Mouse (Mus musculus) spleen, postnatal 4 days (tissue): ENCODE measurements at regions not wholly inside any gene's neighbourhood (a gene's known extent, or its start where the extent isn't known, plus 50 kb on each side); places are given as distances from the start of the nearest gene placed in this dataset.

Source experiments
- DNase-seq, 2 experiments: peaks; one replicate each; pipeline ENCODE4 v3.0.0; 2022; ENCODE audit warnings: low spot score in 2 of 2

DNA sequence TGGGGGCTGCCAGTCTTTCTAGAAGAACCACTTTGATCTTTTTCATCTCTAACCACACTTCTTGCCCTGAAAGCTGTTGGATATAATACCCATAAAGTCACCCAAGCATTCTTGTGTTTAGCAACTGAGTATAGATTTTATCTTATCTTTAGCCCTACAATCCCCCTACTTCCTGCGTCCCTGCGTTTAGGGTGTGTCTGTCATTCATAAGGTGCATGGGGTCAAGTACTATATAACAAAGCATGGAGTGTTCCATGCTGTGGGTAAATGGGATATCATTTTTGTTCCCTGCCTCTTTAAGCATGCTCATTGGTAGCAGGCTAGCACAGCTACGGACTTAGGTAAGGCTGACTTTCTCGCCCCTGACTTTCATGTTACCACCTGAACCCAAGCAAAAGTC lies 122.5 kb upstream of the Twist2 start:
- no peak for DNase-seq

DNA sequence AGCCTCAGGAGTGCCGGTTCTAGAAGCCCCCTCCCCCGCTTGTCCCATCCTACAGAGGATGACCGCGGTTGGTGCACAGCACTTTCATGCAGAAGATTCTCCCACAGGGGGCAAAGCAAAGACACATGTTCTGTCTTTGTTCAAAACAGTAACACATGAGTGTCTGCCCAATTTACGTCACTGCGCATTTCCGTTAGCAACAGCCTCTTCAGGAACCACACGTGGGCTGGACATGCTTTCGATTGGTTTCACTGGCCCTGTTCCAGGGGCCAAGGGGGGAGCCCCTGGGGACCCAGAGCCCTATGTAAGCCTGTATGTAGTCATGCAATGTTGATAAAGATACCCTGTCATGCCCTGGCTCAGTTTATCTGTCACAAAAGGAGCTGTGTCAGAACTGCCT lies 116.2 kb upstream of the Twist2 start:
- DNase-seq = no peak

DNA sequence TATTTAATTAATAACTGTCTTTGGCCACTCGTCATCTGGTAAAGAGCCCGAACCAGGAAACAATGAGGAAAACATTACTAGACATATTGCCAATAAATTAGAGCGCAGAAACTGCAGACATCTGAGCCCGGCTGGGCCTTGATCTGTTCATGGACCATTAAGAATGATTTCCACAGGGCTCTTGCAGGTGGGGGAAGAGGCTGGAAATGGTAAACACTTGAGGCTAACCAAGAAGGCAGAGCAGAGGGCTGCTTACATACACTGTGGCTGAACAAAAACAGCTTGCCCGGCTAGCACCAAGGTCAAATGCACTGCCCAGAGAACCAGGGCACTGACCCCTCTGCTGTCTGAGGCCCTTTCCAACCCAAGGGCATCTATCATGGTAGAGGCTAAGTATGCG lies 115.5 kb upstream of the Twist2 start:
- DNase-seq = no peak

DNA sequence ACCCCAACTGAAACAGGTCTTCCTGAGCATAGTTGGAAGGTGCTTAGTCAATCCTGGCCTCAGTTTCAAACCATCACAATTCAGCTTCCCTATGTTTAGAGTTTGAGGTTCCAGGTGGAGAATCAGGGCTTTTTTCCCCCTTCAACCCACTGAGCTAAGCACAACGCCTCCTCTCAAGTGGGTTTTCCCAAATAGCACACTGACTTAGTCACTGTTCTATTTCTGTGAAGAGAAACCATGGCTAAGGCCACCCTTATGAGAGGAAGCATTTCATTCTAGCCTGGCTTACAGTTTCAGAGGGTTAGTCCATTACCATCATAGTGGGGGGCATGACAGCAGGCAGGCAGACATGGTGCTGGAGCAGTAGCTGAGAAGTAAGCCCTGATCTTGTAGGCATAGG lies 109.7 kb upstream of the Twist2 start:
- DNase-seq = no peak

DNA sequence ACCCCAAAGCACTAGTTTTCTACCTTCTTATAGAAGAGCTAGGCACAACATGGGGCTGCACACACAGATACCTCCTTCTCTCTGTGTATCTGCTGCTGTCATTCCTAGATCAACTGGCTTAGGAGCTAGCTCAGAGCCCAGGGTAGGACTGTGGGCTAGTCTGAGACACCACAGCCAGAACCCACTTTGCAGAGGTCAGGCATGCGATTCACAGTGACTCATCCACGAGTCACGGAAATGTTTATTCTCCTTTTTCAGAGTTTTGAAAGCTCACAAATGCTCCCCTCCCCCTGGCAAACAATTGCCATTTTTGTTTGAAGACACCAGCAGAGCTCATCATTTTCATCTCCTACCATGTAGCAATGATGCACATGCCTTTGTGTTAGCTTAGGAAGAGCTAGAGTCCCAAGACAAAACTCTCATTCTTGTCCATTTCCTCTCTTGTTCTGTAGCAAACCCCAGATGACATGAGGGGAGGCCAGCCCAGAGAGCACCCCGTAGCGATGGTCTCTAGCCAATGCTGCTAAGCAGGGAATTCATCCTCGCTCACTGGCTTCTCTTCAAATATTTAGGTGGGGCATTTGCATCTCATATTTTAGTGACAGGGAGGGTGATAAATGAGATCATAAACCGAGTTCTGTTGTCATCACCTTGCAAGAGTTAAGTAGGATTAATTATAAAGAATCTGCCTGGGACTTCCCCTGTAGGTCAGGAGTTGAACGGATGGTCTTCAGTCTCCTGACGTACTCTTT lies 108.4 kb upstream of the Twist2 start:
- DNase-seq = no peak

- no peak for DNase-seq
Observed at GRCm38 (mm10) chr1:91697053-91697452, 104.2 kb upstream of the Twist2 start.

GRCm38 (mm10) chr1:91701475-91701874 lies 99.8 kb upstream of the Twist2 start:
- no peak for DNase-seq

GRCm38 (mm10) chr1:91702021-91702420 lies 99.2 kb upstream of the Twist2 start:
- DNase-seq = no peak

DNA sequence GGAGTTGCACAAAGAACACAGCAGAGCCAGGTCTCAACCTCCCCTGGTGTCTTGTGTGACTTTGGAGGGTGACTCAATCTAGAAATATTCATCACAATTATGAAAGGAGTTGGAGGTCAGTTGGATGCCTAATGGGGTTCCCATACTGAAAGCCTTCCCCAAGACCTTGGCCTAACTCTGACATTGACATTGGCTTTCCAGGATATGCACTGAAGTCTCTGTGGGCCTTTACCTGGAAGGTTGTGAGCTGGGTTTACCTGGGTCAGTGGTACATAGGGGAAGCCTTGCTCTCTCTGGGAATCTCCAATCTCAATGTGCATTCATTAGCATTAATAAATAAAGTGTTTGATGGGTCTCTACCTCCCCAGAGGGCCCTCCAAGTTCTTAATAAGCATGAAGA lies 98.5 kb upstream of the Twist2 start:
- no peak for DNase-seq

DNA sequence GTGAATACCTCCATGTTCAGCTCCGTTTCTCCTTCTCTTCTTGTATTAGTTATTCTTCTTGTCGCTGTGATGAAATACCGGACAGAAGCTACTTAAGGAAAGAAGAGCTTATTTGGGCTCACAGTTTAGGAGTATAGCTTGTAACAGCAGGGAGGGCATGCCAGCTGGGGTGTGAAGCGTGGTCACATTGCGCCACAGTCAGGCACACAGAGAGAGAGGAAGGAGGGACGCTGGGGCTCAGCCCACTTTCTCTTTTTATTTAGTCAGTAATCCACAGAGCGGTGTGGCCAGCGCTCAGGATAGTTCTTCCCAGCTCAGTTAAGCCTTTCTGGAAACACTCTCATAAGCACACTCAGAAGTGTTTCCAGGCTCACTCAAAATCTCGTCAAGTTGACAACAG lies 95.8 kb upstream of the Twist2 start:
- DNase-seq = no peak

GRCm38 (mm10) chr1:91708550-91709243 lies 92.6 kb upstream of the Twist2 start:
- DNase-seq = no peak

DNA sequence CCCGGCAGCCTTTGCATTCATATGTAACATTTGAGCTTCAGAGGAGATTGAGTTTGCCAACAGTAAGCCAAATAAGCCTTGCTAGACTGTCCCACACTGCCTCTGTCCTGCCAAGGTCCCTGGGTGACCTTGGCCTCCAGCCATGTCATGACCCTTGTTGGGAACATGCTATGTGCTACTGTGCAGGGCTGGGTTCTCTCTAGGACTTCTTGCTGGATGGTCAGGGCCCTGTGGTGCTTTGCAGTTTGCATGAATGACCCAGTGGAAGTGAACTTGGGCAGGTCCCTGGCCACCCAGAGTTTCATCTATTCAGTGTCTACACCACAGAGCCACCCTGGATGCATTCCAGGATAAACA lies 92.0 kb upstream of the Twist2 start:
- DNase-seq = no peak

GRCm38 (mm10) chr1:91713131-91713530 lies 88.1 kb upstream of the Twist2 start:
- no peak for DNase-seq

DNA sequence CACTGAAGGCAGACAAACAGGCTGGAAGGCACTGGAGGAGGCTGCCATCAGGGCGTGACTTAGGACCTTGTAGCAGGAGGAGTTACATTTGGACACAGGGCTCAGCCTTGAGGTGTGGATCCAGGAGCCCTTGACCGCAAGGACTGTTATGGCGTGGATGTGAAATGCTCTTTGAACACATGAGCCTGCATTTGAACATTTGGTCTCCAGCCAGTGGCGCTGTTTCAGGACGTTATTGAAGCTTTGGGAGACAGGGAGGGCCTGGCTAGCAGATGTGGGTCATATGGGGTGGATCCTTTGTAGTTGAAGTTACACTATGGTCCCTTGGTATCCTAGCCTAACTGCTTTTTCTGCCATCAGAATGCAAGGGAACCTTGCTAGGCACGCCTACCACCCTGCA lies 87.0 kb upstream of the Twist2 start:
- DNase-seq = no peak

- DNase-seq = no peak
Observed at GRCm38 (mm10) chr1:91715341-91715740, 85.9 kb upstream of the Twist2 start.

GRCm38 (mm10) chr1:91715791-91716190 lies 85.5 kb upstream of the Twist2 start:
- no peak for DNase-seq

- DNase-seq = no peak
Observed at GRCm38 (mm10) chr1:91716836-91717235, 84.4 kb upstream of the Twist2 start.

GRCm38 (mm10) chr1:91717961-91718360 lies 83.3 kb upstream of the Twist2 start:
- DNase-seq = no peak

DNA sequence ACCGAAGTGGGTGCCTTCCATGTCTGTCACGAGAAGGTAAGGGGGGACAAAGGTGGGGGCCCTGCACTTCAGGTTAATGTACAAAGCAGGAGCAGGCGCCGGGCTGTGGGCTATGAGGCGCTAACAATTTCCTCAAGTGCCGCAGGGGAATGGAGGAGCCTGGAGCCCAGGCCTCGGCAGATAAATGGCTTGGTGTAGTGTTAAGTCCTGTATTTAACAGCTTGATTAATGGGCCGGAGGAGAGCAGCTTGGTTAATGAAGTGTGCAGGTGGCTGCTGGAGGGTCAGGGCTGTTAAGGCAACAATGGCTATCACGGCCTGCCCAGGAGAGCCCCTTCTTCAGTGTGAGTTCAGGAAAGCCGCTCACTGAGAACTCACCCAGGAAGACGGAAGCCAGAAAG lies 72.0 kb upstream of the Twist2 start:
- DNase-seq = no peak

DNA sequence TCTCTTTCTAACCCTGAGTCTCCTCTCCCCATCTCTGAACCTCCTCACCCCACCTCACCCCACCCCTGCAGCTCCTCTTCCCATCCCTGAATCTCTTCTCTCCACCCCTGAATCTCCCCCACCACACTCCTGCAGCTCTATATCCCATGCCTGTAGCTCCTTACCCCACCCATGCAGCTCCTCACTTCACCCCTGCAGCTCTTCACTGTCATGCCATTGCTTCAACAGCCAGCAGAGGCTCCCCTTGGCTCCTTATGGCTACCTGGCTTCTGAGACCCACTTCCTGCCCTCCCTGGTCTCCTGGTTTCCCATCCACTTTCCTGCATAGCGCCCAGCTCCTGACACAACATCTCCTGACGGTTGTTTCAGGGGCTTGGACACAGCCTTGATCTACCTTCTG lies 71.0 kb upstream of the Twist2 start:
- no peak for DNase-seq

GRCm38 (mm10) chr1:91731703-91732102 lies 69.6 kb upstream of the Twist2 start:
- DNase-seq = no peak

- no peak for DNase-seq
Observed at GRCm38 (mm10) chr1:91732461-91732861, 68.8 kb upstream of the Twist2 start.

DNA sequence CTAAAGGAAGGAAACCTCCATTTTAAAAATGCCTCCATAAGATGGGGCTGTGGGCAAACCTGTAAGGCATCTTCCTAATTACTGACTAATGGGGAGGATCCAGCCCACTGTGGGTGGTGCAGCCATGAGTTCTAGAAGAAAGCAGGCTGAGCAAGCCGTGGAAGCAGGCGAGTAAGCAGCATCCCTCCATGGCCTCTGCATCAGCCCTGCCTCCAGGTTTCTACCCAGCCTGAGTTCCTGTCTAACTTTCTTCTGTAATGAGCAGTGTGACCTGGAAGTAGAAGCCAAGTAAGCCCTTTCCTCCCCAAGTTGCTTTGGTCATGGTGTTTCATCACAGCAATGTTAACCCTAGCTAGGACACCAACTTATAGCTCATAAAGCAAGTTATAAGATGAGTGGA lies 66.5 kb upstream of the Twist2 start:
- DNase-seq = no peak

DNA sequence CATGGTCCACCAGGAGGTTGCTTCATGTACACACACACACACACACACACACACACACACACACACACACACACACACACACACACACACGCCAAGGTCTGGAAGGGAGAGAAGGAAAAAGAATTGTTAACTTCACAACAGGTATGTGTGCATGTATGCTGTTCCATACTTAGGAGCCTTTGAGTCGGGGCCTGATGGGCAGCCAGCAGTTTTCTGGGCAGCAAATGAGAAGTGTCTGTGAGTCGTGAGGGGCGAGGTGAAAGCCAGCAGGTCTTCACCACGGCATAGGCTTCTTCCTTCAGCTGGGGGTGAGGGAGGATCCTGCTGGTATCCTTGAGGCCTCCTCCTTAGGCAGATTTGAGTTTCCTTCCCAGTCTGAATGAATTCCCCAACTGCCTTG lies 65.8 kb upstream of the Twist2 start:
- DNase-seq = no peak
